Mouse (Mus musculus) large intestine, adult 2 months (tissue): ENCODE data around the gene F2r. TPM values are rescaled to one million over a fixed set of nuclear protein-coding genes. Genes with fewer than 3 reads are reported as not detected.

Experiments
- DNase-seq: peaks from one replicate; pipeline ENCODE4 v3.0.0-alpha.2; 2012; ENCODE audit warnings: low read depth, low spot score
- WGBS: fragments of 180-500 bp; shearing (Covaris S2); methylation state at CpG from one replicate; pipeline ENCODE4 v1.1.7; 2018; 5-methylcytosine and 5-hydroxymethylcytosine counted together
- polyA plus RNA-seq: library from polyadenylated mRNA; depleted of rRNA; stranded (reverse); fragments of >200 nt; gene quantifications from 2 replicates; pipeline ENCODE4 v1.2.3, GENCODE M21; 2012

The F2r gene
- polyA plus RNA-seq, 1 experiment: 9.2 TPM

GRCm38 (mm10) chr13:95634451-95634850 is 16.2 kb upstream of the F2r start:
- 15% methylated on average over 2 of the region's 2 CpGs for WGBS
- DNase-seq: no peak

DNA sequence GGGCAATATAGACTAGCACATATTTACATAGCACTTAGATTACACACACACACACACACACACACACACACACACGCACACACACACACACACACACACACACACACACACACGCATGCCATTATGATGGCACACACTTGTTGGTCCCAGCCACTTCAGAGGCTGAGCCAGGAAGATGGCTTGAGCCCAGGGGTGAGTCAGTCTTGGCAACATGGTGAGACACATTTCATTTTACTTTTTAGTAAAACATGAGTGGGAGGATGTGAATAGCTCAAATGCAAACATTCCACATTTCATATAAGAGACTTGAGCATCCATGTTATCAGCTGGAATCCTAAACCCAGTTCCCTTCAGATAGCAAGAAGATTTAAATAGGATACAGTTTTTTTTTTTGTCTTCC is 15.1 kb upstream of the F2r start:
- WGBS: 59% methylated on average over 2 of the region's 2 CpGs
- no peak for DNase-seq

- 93% methylated on average over 6 of the region's 6 CpGs for WGBS
Observed at GRCm38 (mm10) chr13:95632144-95632543, 13.9 kb upstream of the F2r start.

GRCm38 (mm10) chr13:95630747-95631146 is 12.5 kb upstream of the F2r start:
- DNase-seq: no peak
- WGBS: 52% methylated on average over 2 of the region's 2 CpGs

More at GRCm38 (mm10) chr13:95632144-95632543, 13.9 kb upstream of the F2r start:
- DNase-seq: no peak

DNA sequence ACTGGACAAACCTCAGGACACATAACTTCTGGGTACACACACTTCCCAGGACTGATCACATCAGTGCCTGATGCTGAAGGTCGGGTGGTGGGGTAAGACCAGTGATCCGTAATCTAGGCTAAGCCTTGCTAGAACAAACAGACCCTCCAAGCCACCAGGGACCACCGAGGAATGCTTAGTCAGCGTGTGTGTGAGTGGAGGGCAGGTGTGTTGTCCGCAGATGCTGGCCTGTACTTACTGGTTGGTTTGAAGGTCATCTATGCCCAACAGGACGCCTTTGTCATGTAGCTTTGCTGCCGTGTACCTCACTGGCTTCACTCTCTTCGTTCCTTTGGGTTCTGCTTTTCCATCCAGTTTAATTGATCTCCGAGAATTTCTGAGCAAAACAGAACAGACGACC is 11.5 kb upstream of the F2r start:
- DNase-seq: no peak
- 91% methylated on average over 10 of the region's 10 CpGs for WGBS

GRCm38 (mm10) chr13:95626696-95627095 is 8.4 kb upstream of the F2r start:
- no peak for DNase-seq
- WGBS: 79% methylated on average over 7 of the region's 7 CpGs

- no peak for DNase-seq
- WGBS: 65% methylated on average over 3 of the region's 3 CpGs
Observed at GRCm38 (mm10) chr13:95623042-95623441, 4.8 kb upstream of the F2r start.

GRCm38 (mm10) chr13:95621563-95621962 is 3.3 kb upstream of the F2r start:
- 72% methylated on average over 3 of the region's 3 CpGs for WGBS
- DNase-seq: no peak

DNA sequence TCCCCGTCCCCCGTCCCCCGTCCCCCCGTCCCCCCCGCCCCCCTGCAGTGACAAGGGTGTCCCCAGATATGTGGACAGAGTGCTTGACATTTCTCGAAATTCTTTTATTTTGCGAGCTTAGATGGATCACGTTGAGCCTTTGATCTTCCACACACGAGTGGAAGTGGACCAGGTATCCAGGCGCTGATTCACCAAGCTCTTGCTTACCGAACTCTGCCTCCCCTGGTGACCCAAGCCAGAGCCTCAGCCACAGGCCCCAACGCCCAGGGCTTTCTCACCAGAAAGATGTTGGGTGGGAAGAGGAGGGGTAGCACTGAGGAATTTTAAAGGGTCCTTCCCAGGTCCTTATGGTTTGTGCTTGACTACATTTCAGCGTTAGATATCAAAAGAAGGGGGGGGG is 572 bp upstream of the F2r start:
- 23% methylated on average over 13 of the region's 13 CpGs for WGBS
- no peak for DNase-seq

DNA sequence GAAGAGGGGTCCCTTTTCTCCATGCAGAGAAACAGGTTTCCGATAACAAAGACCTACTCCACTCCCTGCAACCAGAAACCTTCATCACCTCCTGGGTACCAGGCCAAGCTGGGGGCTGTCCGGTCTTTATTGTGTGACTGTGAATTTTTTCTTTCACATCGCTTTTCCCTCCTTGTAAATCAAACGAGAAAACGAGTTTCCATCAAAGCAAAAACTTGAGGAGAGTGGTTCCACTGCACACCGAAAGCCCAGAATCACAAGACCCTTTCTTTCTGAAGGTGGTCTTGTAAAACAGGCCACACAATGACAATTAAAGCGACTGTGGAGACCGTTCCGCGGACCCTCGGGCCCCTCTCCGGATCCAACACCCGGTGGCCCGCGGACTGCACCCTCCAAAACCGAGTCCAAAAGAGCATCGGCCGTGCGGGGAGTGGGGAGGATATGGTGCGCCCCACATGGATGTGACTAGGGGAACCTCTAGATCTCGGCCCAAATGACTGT is 566 bp downstream of the F2r start:
- no peak for DNase-seq
- 10% methylated on average over 21 of the region's 21 CpGs for WGBS

DNA sequence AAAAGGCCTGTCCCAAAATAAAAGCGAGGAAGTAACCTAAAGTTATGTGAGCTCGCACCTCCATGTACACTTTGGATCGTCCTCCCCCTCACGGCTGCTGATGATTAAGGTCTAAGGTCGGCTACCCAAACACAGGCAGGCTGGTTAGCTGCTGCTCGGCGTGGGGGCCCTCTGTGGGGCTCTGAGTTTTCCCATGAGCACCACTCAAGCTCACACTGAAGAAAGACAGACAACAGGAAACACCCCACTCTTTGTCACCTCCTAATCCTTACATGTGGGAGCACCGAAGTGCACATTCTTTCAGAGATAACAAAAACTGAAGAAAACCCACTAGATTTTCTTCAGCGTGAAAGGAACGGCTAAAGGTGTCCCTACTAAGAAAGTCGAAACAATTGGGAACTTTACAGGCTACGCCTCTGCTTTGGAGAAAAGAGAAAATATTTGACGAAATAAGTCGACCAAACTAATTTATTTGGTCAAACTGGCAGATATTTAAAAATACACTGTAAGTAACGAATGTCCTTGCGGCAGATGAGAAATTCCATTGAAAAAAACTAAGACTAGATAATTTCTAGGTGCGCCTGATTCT is 1.1 kb downstream of the F2r start:
- no peak for DNase-seq
- 67% methylated on average over 17 of the region's 17 CpGs for WGBS

- DNase-seq: no peak
- WGBS: 75% methylated on average over 11 of the region's 11 CpGs
Observed at GRCm38 (mm10) chr13:95616512-95616911, 1.8 kb downstream of the F2r start.

DNA sequence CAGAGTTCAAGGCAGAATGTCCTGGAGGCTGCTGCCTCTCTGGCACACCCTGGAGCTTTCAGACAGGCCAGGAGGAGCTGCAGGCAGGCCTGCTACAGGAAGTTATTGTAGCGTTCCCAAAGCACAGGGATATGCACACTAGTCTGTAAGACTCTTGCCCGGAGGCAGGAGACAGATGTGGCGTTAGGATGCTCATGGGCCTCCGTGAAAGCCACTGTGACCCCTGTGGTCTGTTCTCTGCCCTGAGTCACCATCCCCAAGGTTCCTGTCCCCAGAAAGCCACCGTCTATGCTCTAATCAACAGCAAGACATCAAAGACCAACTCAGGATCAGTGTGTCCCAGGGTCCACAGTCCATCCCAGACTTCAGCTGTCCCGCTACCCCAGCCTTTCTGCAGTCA is 3.5 kb downstream of the F2r start:
- 60% methylated on average over 6 of the region's 6 CpGs for WGBS
- no peak for DNase-seq

- no peak for DNase-seq
- 81% methylated on average over 10 of the region's 10 CpGs for WGBS
Observed at GRCm38 (mm10) chr13:95612243-95612642, 6.0 kb downstream of the F2r start.

DNA sequence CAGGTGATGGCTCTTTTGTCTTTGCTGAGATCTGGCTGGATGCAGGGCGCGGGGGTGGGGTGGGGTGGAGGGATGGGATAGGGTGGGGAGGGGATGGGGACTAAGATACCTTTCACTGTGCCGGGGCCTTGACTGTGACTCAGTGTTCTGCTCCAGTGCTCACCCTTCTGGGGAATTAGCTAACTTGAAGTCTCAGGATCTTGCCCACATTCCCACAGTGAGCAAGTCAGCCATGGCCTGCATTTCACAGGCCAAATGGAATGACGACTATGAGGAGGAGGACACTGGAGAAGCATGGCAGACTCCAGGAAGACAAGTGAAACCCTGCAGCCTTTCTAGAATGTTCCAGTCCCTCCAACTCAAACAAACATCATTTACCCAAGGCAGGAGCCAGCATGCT is 6.5 kb downstream of the F2r start:
- no peak for DNase-seq
- 75% methylated on average over 4 of the region's 4 CpGs for WGBS

DNA sequence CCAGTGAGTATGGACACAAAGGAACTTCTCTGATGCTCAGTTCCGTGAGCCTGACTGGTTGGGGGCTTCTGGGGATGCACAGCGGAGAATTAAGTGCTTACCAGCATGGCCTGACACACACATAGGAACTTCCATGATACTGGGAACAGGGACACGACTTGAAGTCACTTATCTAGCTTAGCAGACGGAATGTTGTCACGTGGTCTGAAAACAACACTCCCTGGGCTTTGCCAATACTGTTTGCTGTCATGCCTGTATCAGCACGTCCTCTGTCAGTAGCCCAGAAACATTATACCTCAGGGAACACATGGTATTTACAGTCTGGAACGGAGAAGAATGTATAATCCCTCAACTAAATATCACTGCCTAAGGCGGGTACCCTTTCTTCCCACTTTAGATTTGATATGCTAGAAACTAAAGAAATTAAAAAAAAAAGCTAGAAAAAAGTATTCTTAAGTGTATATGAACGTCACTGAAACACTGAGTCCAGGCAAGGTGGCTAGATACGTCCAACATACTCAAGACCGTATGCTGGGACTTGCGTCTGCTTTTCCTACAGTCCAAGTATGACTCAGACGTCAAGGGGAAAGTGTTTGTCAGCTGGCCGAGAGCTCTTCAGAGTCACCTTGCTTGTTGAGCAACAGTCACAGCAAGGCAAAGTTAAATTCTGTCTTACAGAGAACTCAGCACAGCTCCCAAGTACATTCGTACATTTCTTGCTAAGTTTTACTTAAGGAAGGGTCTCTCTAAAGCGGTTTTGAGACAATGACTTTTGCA is 7.3 kb downstream of the F2r start:
- DNase-seq: no peak
- 79% methylated on average over 16 of the region's 16 CpGs for WGBS

DNA sequence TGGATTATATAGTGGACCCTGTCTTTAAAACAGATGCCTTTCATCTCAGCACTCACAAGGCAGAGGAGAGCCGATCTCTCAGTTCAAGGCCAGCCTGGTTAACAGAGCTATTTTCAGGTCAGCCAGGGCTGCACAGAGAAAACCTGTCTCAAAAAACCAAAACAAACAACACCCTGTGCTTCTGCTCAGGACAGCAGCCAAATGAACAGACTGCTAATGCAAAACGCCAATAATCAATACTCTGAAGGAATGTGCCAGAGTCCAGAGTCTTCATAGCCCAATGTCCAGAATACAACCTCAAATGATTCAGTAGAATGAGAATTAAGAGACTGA is 9.2 kb downstream of the F2r start:
- no peak for DNase-seq
- 66% methylated on average over 2 of the region's 2 CpGs for WGBS

DNA sequence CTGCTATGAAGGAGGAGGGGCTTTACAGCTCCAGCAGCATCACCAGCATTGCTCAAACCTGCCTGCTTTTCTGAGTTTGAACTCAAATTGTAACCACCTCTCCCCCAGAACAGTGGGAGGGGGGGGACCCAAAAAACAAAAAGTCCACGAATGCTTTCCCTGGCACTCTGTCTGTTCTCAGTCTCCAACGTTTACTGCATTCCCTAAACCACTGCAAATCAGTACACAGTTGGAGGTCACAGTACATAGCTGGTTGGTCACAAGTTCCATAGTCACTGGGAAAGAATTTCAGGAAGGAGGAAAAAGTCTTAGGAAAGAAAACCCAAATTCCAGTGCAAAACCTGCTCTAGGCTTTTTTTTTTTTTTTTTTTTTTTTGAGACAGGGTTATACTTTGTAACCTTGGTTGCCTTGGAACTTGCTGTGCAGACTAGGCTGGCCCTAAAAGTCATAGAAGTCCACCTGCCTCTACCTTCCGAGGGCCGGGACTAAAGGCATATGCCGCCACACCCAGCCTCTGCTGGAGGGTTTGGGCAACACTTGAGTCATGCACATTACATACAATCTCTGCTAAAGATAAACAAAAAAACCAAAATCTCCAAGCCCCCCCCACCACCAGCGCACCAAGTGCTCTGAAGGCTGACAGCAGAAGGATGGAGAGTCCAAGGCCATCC is 9.7 kb downstream of the F2r start:
- 62% methylated on average over 6 of the region's 6 CpGs for WGBS
- no peak for DNase-seq

DNA sequence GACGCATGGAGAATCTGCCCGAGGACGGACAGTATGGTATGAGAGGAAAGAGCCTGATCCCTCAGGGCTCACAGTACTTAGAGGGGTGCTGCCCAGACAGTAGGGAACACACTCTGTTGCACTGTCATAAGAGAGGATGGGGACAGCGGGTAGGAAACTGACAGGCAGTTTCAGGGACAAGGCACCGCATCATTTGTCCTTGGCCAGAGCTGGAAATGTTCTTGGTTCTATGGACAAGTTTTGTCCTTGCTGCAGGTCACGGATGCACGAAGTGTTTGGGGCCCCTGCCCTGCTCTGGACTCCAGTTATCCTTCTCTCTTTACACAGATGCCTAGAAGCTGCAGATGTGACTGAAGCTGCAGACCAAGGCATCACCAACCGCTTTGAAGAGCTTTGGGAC is 11.3 kb downstream of the F2r start:
- 94% methylated on average over 8 of the region's 8 CpGs for WGBS

DNA sequence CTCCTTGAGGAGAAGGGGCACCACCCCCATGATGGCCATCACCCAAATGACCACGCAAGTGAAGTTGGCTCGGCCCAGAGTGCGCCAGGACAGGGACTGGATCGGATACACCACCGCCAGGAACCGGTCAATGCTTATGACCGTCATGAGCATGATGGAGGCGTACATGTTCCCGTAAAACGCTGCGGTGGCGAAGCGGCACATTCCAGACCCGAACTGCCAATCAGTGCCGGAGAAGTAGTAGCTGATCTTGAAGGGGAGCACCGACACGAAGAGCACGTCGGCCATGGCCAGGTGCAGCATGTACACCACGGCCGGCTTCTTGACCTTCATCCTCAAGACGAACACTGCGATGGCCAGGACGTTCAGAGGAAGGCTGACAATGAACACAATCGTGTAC is 14.0 kb downstream of the F2r start:
- DNase-seq: no peak
- 95% methylated on average over 25 of the region's 25 CpGs for WGBS

More for the DNA sequence above, 11.3 kb downstream of the F2r start:
- no peak for DNase-seq

DNA sequence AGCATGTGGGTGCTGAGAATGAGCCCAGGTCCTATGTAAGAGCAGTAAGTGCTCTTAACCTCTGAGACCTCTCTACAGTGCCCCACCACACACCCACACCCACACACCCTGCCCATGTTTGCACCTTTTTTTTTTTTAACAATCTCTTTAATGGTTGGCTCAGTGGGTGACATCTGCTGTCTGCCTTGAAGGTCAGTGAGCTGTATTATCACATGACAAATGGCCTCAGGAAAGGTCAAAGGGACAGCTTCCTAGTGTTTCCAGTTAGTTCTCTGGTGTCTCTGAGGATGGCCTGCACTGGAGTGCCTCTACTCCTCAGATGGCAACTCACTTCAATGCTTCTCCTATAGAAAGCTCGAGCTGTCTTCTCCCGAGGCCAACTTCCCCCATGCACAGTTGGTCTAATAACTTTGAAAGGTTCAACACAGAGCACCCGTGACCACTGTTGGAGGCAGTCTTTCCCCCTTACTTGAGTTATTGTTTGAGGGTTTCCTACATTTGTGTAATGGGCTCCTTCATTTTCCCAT is 18.4 kb downstream of the F2r start:
- DNase-seq: no peak
- 81% methylated on average over 3 of the region's 3 CpGs for WGBS
